Mouse (Mus musculus): ENCODE results near the gene Cpne8.

DNA sequence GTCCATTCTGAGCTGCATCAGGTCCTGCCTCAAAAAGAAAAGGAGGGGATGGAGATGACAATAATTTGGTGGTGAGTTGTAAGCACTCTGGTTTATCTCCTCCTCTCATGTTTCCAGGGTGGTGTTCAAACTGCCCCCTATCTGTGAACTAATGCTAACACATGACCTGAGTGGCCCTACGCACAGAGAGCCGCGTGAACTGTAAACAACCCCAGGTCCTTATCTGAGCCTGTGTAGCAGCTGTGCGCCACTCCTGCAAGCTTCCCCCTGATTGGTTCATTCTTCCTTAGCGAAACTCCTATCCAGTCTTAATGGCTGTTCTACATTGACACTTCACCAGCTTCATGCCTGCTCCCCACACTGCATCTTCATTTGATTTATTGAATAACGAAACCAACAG lies 7.5 kb upstream of the Cpne8 start:
- TF ChIP-seq GATA1 (IDR thresholded peaks at IDR 0.05; ENCODE audit: borderline replicate concordance, low read length) (no peak), FLI1 (IDR thresholded peaks at IDR 0.05; ENCODE audit: low read length) (no peak)
